Mouse (Mus musculus) midbrain, embryonic 14.5 days (tissue): ENCODE data around the gene Prr3. TPM values are rescaled to one million over a fixed set of nuclear protein-coding genes. Genes with fewer than 3 reads are reported as not detected.
"Not testable (repeated sequence)": the region's sequence is repeated elsewhere in the genome, so short reads cannot be mapped to it uniquely, and the experiment has no call there.

ENCODE experiments used
- ATAC-seq: fragments of 200-750 bp; cut with Nextera tagmentation; 2 replicates; pipeline ENCODE4 v1.8.0; 2017; ENCODE audit warnings: moderate number of reproducible peaks, moderate library complexity; ENCODE audit not compliant: low FRiP score, low TSS enrichment
- DNase-seq: peaks from one replicate; pipeline ENCODE4 v3.0.0-alpha.2; 2015
- H3K27ac ChIP-seq: fragments of 300-500 bp; sonication (generic); replicated peaks from 2 replicates; pipeline ENCODE4 v1.5.1; 2014; ENCODE audit warnings: mild to moderate bottlenecking, low read depth, low read length, moderate library complexity
- H3K27me3 ChIP-seq: fragments of 300-500 bp; sonication (generic); 2 replicates; pipeline ENCODE4 v1.6.1; 2014; ENCODE audit warnings: low read length, control low read depth, mixed read lengths; ENCODE audit not compliant: control insufficient read depth, insufficient read depth
- H3K36me3 ChIP-seq: fragments of 300-500 bp; sonication (generic); 2 replicates; pipeline ENCODE4 v1.6.1; 2014; ENCODE audit warnings: low read length, control low read depth; ENCODE audit not compliant: control insufficient read depth, insufficient read depth
- H3K4me1 ChIP-seq: fragments of 300-500 bp; sonication (generic); 2 replicates; pipeline ENCODE4 v1.6.1; 2014; ENCODE audit warnings: mild to moderate bottlenecking, antibody characterized with exemption, low read length, control low read depth; ENCODE audit not compliant: control insufficient read depth, insufficient read depth
- H3K4me2 ChIP-seq: fragments of 300-500 bp; sonication (generic); 2 replicates; pipeline ENCODE4 v1.6.1; 2014; ENCODE audit warnings: mild to moderate bottlenecking, low read length, moderate library complexity
- H3K4me3 ChIP-seq: fragments of 300-500 bp; sonication (generic); replicated peaks from 2 replicates; pipeline ENCODE4 v1.5.1; 2014; ENCODE audit warnings: low read depth, low read length
- H3K9ac ChIP-seq: fragments of 300-500 bp; sonication (generic); replicated peaks from 2 replicates; pipeline ENCODE4 v1.6.1; 2014; ENCODE audit warnings: mild to moderate bottlenecking, low read length, moderate library complexity
- H3K9me3 ChIP-seq: fragments of 300-500 bp; sonication (generic); 2 replicates; pipeline ENCODE4 v1.6.1; 2016; ENCODE audit warnings: low read length, control low read depth, mixed read lengths; ENCODE audit not compliant: control insufficient read depth
- WGBS: fragments of 180-500 bp; shearing (Covaris S2); extraction: QIAGEN DNeasy Blood & Tissue Kit; methylation state at CpG from one replicate; pipeline ENCODE4 v1.1.7; 2014; 5-methylcytosine and 5-hydroxymethylcytosine counted together
- polyA plus RNA-seq: library from polyadenylated mRNA; unstranded; fragments of >200 nt; fragmentation: Nextera tagmentation; extraction: Ambion mirVana; gene quantifications from 2 replicates; pipeline ENCODE4 v1.2.1, GENCODE M21; 2014

Prr3 gene
- polyA plus RNA-seq, 1 experiment from 2014 or later, result 80.3 TPM

- no peaks in the 10 kb centered on the region for H3K9me3 ChIP-seq
- ATAC-seq (no peak), DNase-seq (no peak)
- H3K27me3 ChIP-seq, result no peaks in the 10 kb centered on the region
- no peak overlapping the region for H3K4me3 ChIP-seq
- WGBS, result 97% methylated on average over 1 of the region's 1 CpGs
- no peaks in the 10 kb centered on the region for H3K36me3 ChIP-seq
- no peak overlapping the region for H3K9ac ChIP-seq
- H3K27ac ChIP-seq, result no peak overlapping the region
- 0 out of 2 replicates have a peak, but pooled peaks cover 4% of the 10 kb centered on the region for H3K4me1 ChIP-seq
- H3K4me2 ChIP-seq, result no peak overlapping the region
Observed at GRCm38 (mm10) chr17:36021309-36021708, 41.3 kb upstream of the Prr3 start.

- no peak within 1 kb of the TSS for H3K4me3 ChIP-seq
- no peaks in the 10 kb centered on the region for H3K9me3 ChIP-seq
- H3K4me2 ChIP-seq, result peak within 1 kb of the TSS; percentile 1; the same call in 1 of the 2 replicates
- no peak within 1 kb of the TSS for H3K9ac ChIP-seq
- ATAC-seq, result no peak
- no peaks in the 10 kb centered on the region for H3K4me1 ChIP-seq
- no peaks in the 10 kb centered on the region for H3K27me3 ChIP-seq
- WGBS, result 44% methylated on average over 15 of the region's 15 CpGs
- peaks cover under 1% of the 10 kb centered on the region; the same call in 1 of the 2 replicates for H3K36me3 ChIP-seq
- H3K27ac ChIP-seq, result no peak within 1 kb of the TSS
- peak; percentile 32 for DNase-seq
Observed at GRCm38 (mm10) chr17:36020191-36021073, 40.4 kb upstream of the Prr3 start, which contains the start of gene H2-T24. H2-T24 (minus strand) TSS chr17:36020560.

- DNase-seq, result no peak
- 71% methylated on average over 3 of the region's 3 CpGs for WGBS
- no peaks in the 10 kb centered on the region for H3K27me3 ChIP-seq
- ATAC-seq, result no peak
- peaks cover 10% of the 10 kb centered on the region for H3K36me3 ChIP-seq
- no peak overlapping the region for H3K4me2 ChIP-seq
- H3K4me1 ChIP-seq, result no peaks in the 10 kb centered on the region
- H3K9me3 ChIP-seq, result no peaks in the 10 kb centered on the region
- no peak overlapping the region for H3K4me3 ChIP-seq
- no peak overlapping the region for H3K27ac ChIP-seq
- H3K9ac ChIP-seq, result no peak overlapping the region
Observed at GRCm38 (mm10) chr17:36019519-36019918, 39.5 kb upstream of the Prr3 start.

- Histone ChIP-seq H3K4me3 (no peak overlapping the region), H3K9ac (no peak overlapping the region), H3K27me3 (no peaks in the 10 kb centered on the region), H3K9me3 (no peaks in the 10 kb centered on the region), H3K27ac (no peak overlapping the region), H3K4me2 (no peak overlapping the region), H3K4me1 (no peaks in the 10 kb centered on the region), H3K36me3 (peaks cover 15% of the 10 kb centered on the region)
- ATAC-seq (no peak), DNase-seq (no peak)
- WGBS, result 73% methylated on average over 2 of the region's 2 CpGs
Observed at GRCm38 (mm10) chr17:36018979-36019378, 38.9 kb upstream of the Prr3 start.

GRCm38 (mm10) chr17:36017046-36017445, 37.0 kb upstream of the Prr3 start:
- Histone ChIP-seq H3K4me3 (no peak overlapping the region), H3K27me3 (no peaks in the 10 kb centered on the region), H3K36me3 (peaks cover 15% of the 10 kb centered on the region), H3K9ac (no peak overlapping the region), H3K9me3 (no peaks in the 10 kb centered on the region), H3K4me1 (no peaks in the 10 kb centered on the region), H3K4me2 (no peak overlapping the region), H3K27ac (no peak overlapping the region)
- 91% methylated on average over 5 of the region's 5 CpGs for WGBS
- ATAC-seq (no peak), DNase-seq (no peak)

GRCm38 (mm10) chr17:36014977-36015376, 34.9 kb upstream of the Prr3 start:
- H3K27ac ChIP-seq, result no peak overlapping the region
- H3K4me3 ChIP-seq, result no peak overlapping the region
- H3K27me3 ChIP-seq, result no peaks in the 10 kb centered on the region
- H3K9me3 ChIP-seq, result no peaks in the 10 kb centered on the region
- no peaks in the 10 kb centered on the region for H3K4me1 ChIP-seq
- no peak overlapping the region for H3K4me2 ChIP-seq
- DNase-seq (no peak), ATAC-seq (no peak)
- peaks cover 15% of the 10 kb centered on the region for H3K36me3 ChIP-seq
- 98% methylated on average over 5 of the region's 5 CpGs for WGBS
- H3K9ac ChIP-seq, result no peak overlapping the region

GRCm38 (mm10) chr17:36004409-36004808, 24.4 kb upstream of the Prr3 start:
- WGBS, result 94% methylated on average over 7 of the region's 7 CpGs
- DNase-seq, H3K27me3 ChIP-seq, H3K4me3 ChIP-seq, H3K9me3 ChIP-seq, H3K4me2 ChIP-seq, H3K27ac ChIP-seq, H3K9ac ChIP-seq, ATAC-seq, H3K36me3 ChIP-seq, H3K4me1 ChIP-seq: not testable (repeated sequence)

- WGBS, result 97% methylated on average over 7 of the region's 7 CpGs
Observed at GRCm38 (mm10) chr17:36003331-36003730, 23.3 kb upstream of the Prr3 start.

GRCm38 (mm10) chr17:36001966-36002365, 21.9 kb upstream of the Prr3 start:
- no peak overlapping the region for H3K4me3 ChIP-seq
- H3K27me3 ChIP-seq, result no peaks in the 10 kb centered on the region
- DNase-seq (no peak), ATAC-seq (no peak)
- no peaks in the 10 kb centered on the region for H3K4me1 ChIP-seq
- 98% methylated on average over 6 of the region's 6 CpGs for WGBS
- H3K36me3 ChIP-seq, result no peaks in the 10 kb centered on the region
- no peak overlapping the region for H3K27ac ChIP-seq
- no peak overlapping the region for H3K9ac ChIP-seq
- H3K9me3 ChIP-seq, result no peaks in the 10 kb centered on the region
- no peak overlapping the region for H3K4me2 ChIP-seq

More at GRCm38 (mm10) chr17:36003331-36003730, 23.3 kb upstream of the Prr3 start:
- no peak for DNase-seq
- Histone ChIP-seq H3K27ac (no peak overlapping the region), H3K9me3 (no peaks in the 10 kb centered on the region), H3K4me3 (no peak overlapping the region), H3K27me3 (no peaks in the 10 kb centered on the region), H3K4me1 (no peaks in the 10 kb centered on the region), H3K9ac (no peak overlapping the region), H3K36me3 (no peaks in the 10 kb centered on the region), H3K4me2 (no peak overlapping the region)
- no peak for ATAC-seq
